Mouse (Mus musculus) MEL (cell line): ENCODE measurements around the gene Bcan.

ENCODE experiments used
- CTCF ChIP-seq, 3 experiments: IDR thresholded peaks in 2 of 3; conservative IDR thresholded peaks in 1 of 3; 2 replicates each; pipeline ENCODE4 v1.5.1; 2011 to 2012; ENCODE audit warnings: low read length in 3 of 3, low read depth in 2 of 3, mild to moderate bottlenecking in 2 of 3, improper control_type of control experiment in 1 of 3, inconsistent platforms in 1 of 3, mixed read lengths in 1 of 3, moderate library complexity in 1 of 3; ENCODE audit not compliant: control insufficient read depth in 1 of 3, insufficient read depth in 1 of 3, poor library complexity in 1 of 3, severe bottlenecking in 1 of 3
- EP300 ChIP-seq, 2 experiments: IDR thresholded peaks; 2 replicates each; pipeline ENCODE4 v1.6.1; 2011; ENCODE audit warnings: improper control_type of control experiment in 2 of 2, low read length in 2 of 2, low read depth in 1 of 2, mild to moderate bottlenecking in 1 of 2
- ETS1 ChIP-seq: IDR thresholded peaks from 2 replicates; pipeline ENCODE4 v1.6.1; 2012; ENCODE audit warnings: low read depth, mild to moderate bottlenecking, inconsistent platforms, low read length, improper control_type of control experiment, moderate library complexity
- HCFC1 ChIP-seq: IDR thresholded peaks from 2 replicates; pipeline ENCODE4 v1.6.1; 2012; ENCODE audit warnings: low read depth, mild to moderate bottlenecking, inconsistent platforms, low read length, improper control_type of control experiment, moderate library complexity
- JUND ChIP-seq: IDR thresholded peaks from 2 replicates; pipeline ENCODE4 v1.6.1; 2011; ENCODE audit warnings: low read depth, mild to moderate bottlenecking, improper control_type of control experiment, low read length
- KAT2A ChIP-seq: conservative IDR thresholded peaks from 2 replicates; pipeline ENCODE4 v1.6.1; 2012; ENCODE audit warnings: low read depth, low read length, improper control_type of control experiment, inconsistent platforms
- NRF1 ChIP-seq: IDR thresholded peaks from 2 replicates; pipeline ENCODE4 v1.6.1; 2014; ENCODE audit warnings: low read depth, mild to moderate bottlenecking, inconsistent platforms, low read length, improper control_type of control experiment, moderate library complexity; ENCODE audit not compliant: poor library complexity, insufficient read depth, severe bottlenecking
- POLR2A ChIP-seq, 2 experiments: IDR thresholded peaks; 2 replicates each; pipeline ENCODE4 v1.6.1; 2011 to 2012; ENCODE audit warnings: low read length in 2 of 2, mild to moderate bottlenecking in 2 of 2, control low read depth in 1 of 2, improper control_type of control experiment in 1 of 2, low read depth in 1 of 2, moderate library complexity in 1 of 2; ENCODE audit not compliant: control insufficient read depth in 1 of 2, insufficient read depth in 1 of 2, poor library complexity in 1 of 2
- POLR2AphosphoS5 ChIP-seq: IDR thresholded peaks from 2 replicates; pipeline ENCODE4 v1.6.1; 2012; ENCODE audit warnings: low read depth, borderline replicate concordance, mild to moderate bottlenecking, inconsistent platforms, low read length, moderate library complexity, mixed read lengths
- SIN3A ChIP-seq: IDR thresholded peaks from 2 replicates; pipeline ENCODE4 v1.6.1; 2012; ENCODE audit warnings: low read length, improper control_type of control experiment, inconsistent platforms
- SMC3 ChIP-seq: IDR thresholded peaks from 2 replicates; pipeline ENCODE4 v1.6.1; 2011; ENCODE audit warnings: low read depth, low read length, improper control_type of control experiment
- ZMIZ1 ChIP-seq: IDR thresholded peaks from 2 replicates; pipeline ENCODE4 v1.6.1; 2012; ENCODE audit warnings: low read depth, mild to moderate bottlenecking, inconsistent platforms, low read length, improper control_type of control experiment, moderate library complexity

GRCm38 (mm10) chr3:87942471-87942870 is 57.6 kb downstream of the Bcan start:
- TF ChIP-seq POLR2A (IDR thresholded peaks at IDR 0.05; ENCODE audit: control insufficient read depth in 1 of 2, insufficient read depth in 1 of 2, low read depth in 1 of 2, low read length in 2 of 2, poor library complexity in 1 of 2) (no peak), CTCF (IDR thresholded peaks at IDR 0.05 in 2 of 3, conservative IDR thresholded peaks at IDR 0.05 in 1 of 3; ENCODE audit: control insufficient read depth in 1 of 3, insufficient read depth in 1 of 3, low read depth in 2 of 3, low read length in 3 of 3, poor library complexity in 1 of 3, severe bottlenecking in 1 of 3) (no peak), ZMIZ1 (no peak), JUND (no peak), NRF1 (no peak), POLR2AphosphoS5 (no peak), SMC3 (no peak), HCFC1 (no peak), KAT2A (no peak), ETS1 (no peak), EP300 (IDR thresholded peaks at IDR 0.05; ENCODE audit: low read depth in 1 of 2, low read length in 2 of 2) (no peak), SIN3A (no peak)
